Mouse (Mus musculus) embryonic facial prominence, embryonic 13.5 days (tissue): ENCODE measurements around the gene D230025D16Rik. TPM values are rescaled to one million over a fixed set of nuclear protein-coding genes. Genes with fewer than 3 reads are reported as not detected.

Experiments
- ATAC-seq: fragments of 200-750 bp; cut with Nextera tagmentation; 2 replicates; pipeline ENCODE4 v1.8.0; 2017; ENCODE audit warnings: low read depth; ENCODE audit not compliant: insufficient number of reproducible peaks, insufficient read depth, low FRiP score, low TSS enrichment
- H3K27ac ChIP-seq: fragments of 300-500 bp; sonication (generic); 2 replicates; pipeline ENCODE4 v1.5.1; 2015; ENCODE audit warnings: moderate library complexity, mild to moderate bottlenecking, inconsistent platforms
- H3K27me3 ChIP-seq: fragments of 300-500 bp; sonication (generic); 2 replicates; pipeline ENCODE4 v1.6.1; 2015; ENCODE audit warnings: mild to moderate bottlenecking, inconsistent platforms
- H3K36me3 ChIP-seq: fragments of 300-500 bp; sonication (generic); 2 replicates; pipeline ENCODE4 v1.6.1; 2015; ENCODE audit warnings: mild to moderate bottlenecking, inconsistent platforms
- H3K4me1 ChIP-seq: fragments of 300-500 bp; sonication (generic); 2 replicates; pipeline ENCODE4 v1.6.1; 2015; ENCODE audit warnings: inconsistent platforms
- H3K4me2 ChIP-seq: fragments of 300-500 bp; sonication (generic); 2 replicates; pipeline ENCODE4 v1.6.1; 2015; ENCODE audit warnings: moderate library complexity, mild to moderate bottlenecking, inconsistent platforms
- H3K4me3 ChIP-seq: fragments of 300-500 bp; sonication (generic); 2 replicates; pipeline ENCODE4 v1.5.1; 2015; ENCODE audit warnings: mild to moderate bottlenecking, inconsistent platforms
- H3K9ac ChIP-seq: fragments of 300-500 bp; sonication (generic); 2 replicates; pipeline ENCODE4 v1.6.1; 2015; ENCODE audit warnings: mild to moderate bottlenecking, inconsistent platforms
- H3K9me3 ChIP-seq: fragments of 300-500 bp; sonication (generic); 2 replicates; pipeline ENCODE4 v1.6.1; 2016; ENCODE audit warnings: inconsistent platforms
- WGBS: fragments of 180-500 bp; shearing (Covaris S2); methylation state at CpG from one replicate; pipeline ENCODE4 v1.1.7; 2015; ENCODE audit warnings: mixed read lengths; 5-methylcytosine and 5-hydroxymethylcytosine counted together
- polyA plus RNA-seq: library from polyadenylated mRNA; unstranded; fragments of >200 nt; fragmentation: Nextera tagmentation; extraction: Ambion mirVana; gene quantifications from 2 replicates; pipeline ENCODE4 v1.2.1, GENCODE M21; 2015

D230025D16Rik gene
- polyA plus RNA-seq, 1 experiment from 2014 or later, result 24.5 TPM

GRCm38 (mm10) chr8:105261326-105261980 is 36.5 kb downstream of the D230025D16Rik start:
- Histone ChIP-seq H3K9me3 (no peaks in the 10 kb centered on the region), H3K4me3 (no peak overlapping the region), H3K27ac (no peak overlapping the region), H3K27me3 (peaks cover 87% of the 10 kb centered on the region), H3K4me1 (peaks cover 25% of the 10 kb centered on the region), H3K4me2 (no peak overlapping the region), H3K36me3 (no peaks in the 10 kb centered on the region), H3K9ac (no peak overlapping the region)
- WGBS, result 83% methylated on average over 12 of the region's 12 CpGs
- ATAC-seq, result no peak

GRCm38 (mm10) chr8:105263244-105263912 is 38.4 kb downstream of the D230025D16Rik start:
- H3K9ac ChIP-seq, result no peak overlapping the region
- H3K9me3 ChIP-seq, result no peaks in the 10 kb centered on the region
- H3K36me3 ChIP-seq, result no peaks in the 10 kb centered on the region
- peaks cover 89% of the 10 kb centered on the region for H3K27me3 ChIP-seq
- peaks cover 32% of the 10 kb centered on the region for H3K4me1 ChIP-seq
- 37% methylated on average over 15 of the region's 16 CpGs for WGBS
- H3K4me2 ChIP-seq, result peak overlapping the region; percentile 86
- peak overlapping the region; percentile 69 for H3K4me3 ChIP-seq
- H3K27ac ChIP-seq, result no peak overlapping the region
- no peak for ATAC-seq

- H3K9me3 ChIP-seq, result no peaks in the 10 kb centered on the region
- ATAC-seq, result peak; percentile 37; the same call in 1 of the 2 replicates
- H3K4me1 ChIP-seq, result peaks cover 32% of the 10 kb centered on the region
- peak within 1 kb of the TSS; percentile 72 for H3K9ac ChIP-seq
- H3K27ac ChIP-seq, result no peak within 1 kb of the TSS
- peak within 1 kb of the TSS; percentile 69 for H3K4me3 ChIP-seq
- H3K4me2 ChIP-seq, result peak within 1 kb of the TSS; percentile 86
- WGBS, result under 1% methylated on average over 54 of the region's 54 CpGs
- H3K36me3 ChIP-seq, result no peaks in the 10 kb centered on the region
- peaks cover 89% of the 10 kb centered on the region for H3K27me3 ChIP-seq
These were observed 39.4 kb downstream of the D230025D16Rik start, which contains the start of the genes Tradd and Fbxl8 for GRCm38 (mm10) chr8:105264024-105264982. Gene Tradd, minus strand, starts transcription at chr8:105264609. Gene Fbxl8, plus strand, starts transcription at chr8:105264648.

- no peak overlapping the region for H3K27ac ChIP-seq
- no peaks in the 10 kb centered on the region for H3K9me3 ChIP-seq
- WGBS, result 17% methylated on average over 10 of the region's 10 CpGs
- H3K4me3 ChIP-seq, result peak overlapping the region; percentile 69
- ATAC-seq, result no peak
- peaks cover 89% of the 10 kb centered on the region for H3K27me3 ChIP-seq
- no peaks in the 10 kb centered on the region for H3K36me3 ChIP-seq
- H3K4me2 ChIP-seq, result peak overlapping the region; percentile 86
- 0 out of 2 replicates have a peak overlapping the region, but pooled peaks have one; percentile 7 for H3K9ac ChIP-seq
- H3K4me1 ChIP-seq, result peaks cover 32% of the 10 kb centered on the region
These were observed 40.2 kb downstream of the D230025D16Rik start for GRCm38 (mm10) chr8:105265128-105265527.

GRCm38 (mm10) chr8:105266775-105267174 is 41.8 kb downstream of the D230025D16Rik start:
- no peaks in the 10 kb centered on the region for H3K9me3 ChIP-seq
- no peak overlapping the region for H3K4me2 ChIP-seq
- peaks cover 90% of the 10 kb centered on the region for H3K27me3 ChIP-seq
- 16% methylated on average over 13 of the region's 13 CpGs for WGBS
- H3K27ac ChIP-seq, result no peak overlapping the region
- no peaks in the 10 kb centered on the region for H3K36me3 ChIP-seq
- H3K4me3 ChIP-seq, result no peak overlapping the region
- ATAC-seq, result no peak
- H3K9ac ChIP-seq, result no peak overlapping the region
- peaks cover 42% of the 10 kb centered on the region for H3K4me1 ChIP-seq

GRCm38 (mm10) chr8:105268342-105269074 is 43.6 kb downstream of the D230025D16Rik start:
- H3K36me3 ChIP-seq, result no peaks in the 10 kb centered on the region
- no peak overlapping the region for H3K27ac ChIP-seq
- H3K4me1 ChIP-seq, result peaks cover 45% of the 10 kb centered on the region
- no peaks in the 10 kb centered on the region for H3K9me3 ChIP-seq
- H3K4me3 ChIP-seq, result peak overlapping the region; percentile 51
- WGBS, result 1% methylated on average over 65 of the region's 65 CpGs
- ATAC-seq, result peak; percentile 66
- peak overlapping the region; percentile 64 for H3K9ac ChIP-seq
- H3K4me2 ChIP-seq, result peak overlapping the region; percentile 93
- H3K27me3 ChIP-seq, result peaks cover 95% of the 10 kb centered on the region

- no peak; the same call in 1 of the 2 replicates for ATAC-seq
- Histone ChIP-seq H3K27ac (no peak overlapping the region), H3K27me3 (peaks cover 95% of the 10 kb centered on the region), H3K36me3 (no peaks in the 10 kb centered on the region), H3K4me3 (peak overlapping the region; percentile 51), H3K9ac (peak overlapping the region; percentile 64), H3K4me2 (peak overlapping the region; percentile 93), H3K9me3 (no peaks in the 10 kb centered on the region), H3K4me1 (peaks cover 45% of the 10 kb centered on the region)
- WGBS, result under 1% methylated on average over 10 of the region's 10 CpGs
These were observed 44.1 kb downstream of the D230025D16Rik start for GRCm38 (mm10) chr8:105269075-105269458.

- peak within 1 kb of the TSS; percentile 93 for H3K4me2 ChIP-seq
- no peaks in the 10 kb centered on the region for H3K9me3 ChIP-seq
- peak within 1 kb of the TSS; percentile 64 for H3K9ac ChIP-seq
- under 1% methylated on average over 42 of the region's 42 CpGs for WGBS
- peaks cover 45% of the 10 kb centered on the region for H3K4me1 ChIP-seq
- H3K27me3 ChIP-seq, result peaks cover 97% of the 10 kb centered on the region
- peak within 1 kb of the TSS; percentile 51 for H3K4me3 ChIP-seq
- no peaks in the 10 kb centered on the region for H3K36me3 ChIP-seq
- H3K27ac ChIP-seq, result no peak within 1 kb of the TSS
- no peak for ATAC-seq
These were observed 44.6 kb downstream of the D230025D16Rik start, which contains the start of gene Hsf4 for GRCm38 (mm10) chr8:105269461-105269947. Gene Hsf4, plus strand, starts transcription at chr8:105269801.

- peak overlapping the region; percentile 51 for H3K4me3 ChIP-seq
- ATAC-seq, result no peak
- no peaks in the 10 kb centered on the region for H3K36me3 ChIP-seq
- peaks cover 40% of the 10 kb centered on the region for H3K4me1 ChIP-seq
- WGBS, result 3% methylated on average over 39 of the region's 39 CpGs
- peak overlapping the region; percentile 64 for H3K9ac ChIP-seq
- H3K27me3 ChIP-seq, result peaks cover 100% of the 10 kb centered on the region
- no peaks in the 10 kb centered on the region for H3K9me3 ChIP-seq
- H3K27ac ChIP-seq, result no peak overlapping the region
- H3K4me2 ChIP-seq, result peak overlapping the region; percentile 93
These were observed 45.4 kb downstream of the D230025D16Rik start for GRCm38 (mm10) chr8:105270101-105270915.

- WGBS, result 4% methylated on average over 11 of the region's 11 CpGs
- Histone ChIP-seq H3K9me3 (no peaks in the 10 kb centered on the region), H3K27ac (no peak overlapping the region), H3K36me3 (no peaks in the 10 kb centered on the region), H3K4me3 (peak overlapping the region; percentile 20), H3K9ac (0 out of 2 replicates have a peak overlapping the region, but pooled peaks have one; percentile 6), H3K4me2 (peak overlapping the region; percentile 93), H3K27me3 (peaks cover 100% of the 10 kb centered on the region), H3K4me1 (peaks cover 45% of the 10 kb centered on the region)
- no peak for ATAC-seq
These were observed 45.9 kb downstream of the D230025D16Rik start for GRCm38 (mm10) chr8:105270916-105271186.
